Mouse (Mus musculus) liver, embryonic 12.5 days (tissue): ENCODE results near the gene Lgr4. TPM values are rescaled to one million over a fixed set of nuclear protein-coding genes. Genes with fewer than 3 reads are reported as not detected.
A peak's percentile ranks its signal among the peaks of the same experiment; 100 is the strongest.

Source experiments
- ATAC-seq: fragments of 200-750 bp; cut with Nextera tagmentation; 2 replicates; pipeline ENCODE4 v1.8.0; 2017; ENCODE audit warnings: moderate number of reproducible peaks, mild to moderate bottlenecking, moderate library complexity
- H3K27ac ChIP-seq: fragments of 300-500 bp; sonication (generic); 2 replicates; pipeline ENCODE4 v1.5.1; 2016; ENCODE audit warnings: mild to moderate bottlenecking
- H3K27me3 ChIP-seq: fragments of 300-500 bp; sonication (generic); replicated peaks from 2 replicates; pipeline ENCODE4 v1.6.1; 2016; ENCODE audit warnings: mild to moderate bottlenecking, moderate library complexity
- H3K36me3 ChIP-seq: fragments of 300-500 bp; sonication (generic); 2 replicates; pipeline ENCODE4 v1.6.1; 2016; ENCODE audit warnings: mild to moderate bottlenecking, moderate library complexity
- H3K4me1 ChIP-seq: fragments of 300-500 bp; sonication (generic); 2 replicates; pipeline ENCODE4 v1.6.1; 2016
- H3K4me2 ChIP-seq: fragments of 300-500 bp; sonication (generic); 2 replicates; pipeline ENCODE4 v1.6.1; 2016; ENCODE audit warnings: mild to moderate bottlenecking, moderate library complexity
- H3K4me3 ChIP-seq: fragments of 300-500 bp; sonication (generic); 2 replicates; pipeline ENCODE4 v1.5.1; 2016; ENCODE audit warnings: mild to moderate bottlenecking, moderate library complexity
- H3K9ac ChIP-seq: fragments of 300-500 bp; sonication (generic); 2 replicates; pipeline ENCODE4 v1.6.1; 2016; ENCODE audit warnings: mild to moderate bottlenecking, moderate library complexity
- H3K9me3 ChIP-seq: fragments of 300-500 bp; sonication (generic); replicated peaks from 2 replicates; pipeline ENCODE4 v1.6.1; 2016; ENCODE audit warnings: mild to moderate bottlenecking, moderate library complexity
- WGBS: fragments of 180-500 bp; shearing (Covaris S2); methylation state at CpG from one replicate; pipeline ENCODE4 v1.1.7; 2016; ENCODE audit not compliant: insufficient replicate concordance; 5-methylcytosine and 5-hydroxymethylcytosine counted together
- polyA plus RNA-seq: library from polyadenylated mRNA; unstranded; fragments of >200 nt; fragmentation: Nextera tagmentation; extraction: Ambion mirVana; gene quantifications from 2 replicates; pipeline ENCODE4 v1.2.1, GENCODE M21; 2016

The Lgr4 gene
- polyA plus RNA-seq, 1 experiment from 2014 or later, result 6.0 TPM

- H3K36me3 ChIP-seq, result peaks cover 8% of the 10 kb centered on the region
- no peak overlapping the region for H3K27ac ChIP-seq
- no peaks in the 10 kb centered on the region for H3K27me3 ChIP-seq
- no peak for ATAC-seq
- no peak overlapping the region for H3K4me2 ChIP-seq
- H3K9ac ChIP-seq, result no peak overlapping the region
- peaks cover 42% of the 10 kb centered on the region for H3K4me1 ChIP-seq
- H3K9me3 ChIP-seq, result no peaks in the 10 kb centered on the region
- WGBS, result 82% methylated on average over 3 of the region's 3 CpGs
- H3K4me3 ChIP-seq, result no peak overlapping the region
These were observed 5.6 kb downstream of the Lgr4 start for GRCm38 (mm10) chr2:109923031-109923430.

- ATAC-seq, result no peak
- H3K9me3 ChIP-seq, result no peaks in the 10 kb centered on the region
- H3K4me2 ChIP-seq, result no peak overlapping the region
- H3K9ac ChIP-seq, result no peak overlapping the region
- H3K36me3 ChIP-seq, result peaks cover 8% of the 10 kb centered on the region
- H3K27me3 ChIP-seq, result no peaks in the 10 kb centered on the region
- H3K27ac ChIP-seq, result no peak overlapping the region
- H3K4me3 ChIP-seq, result no peak overlapping the region
- H3K4me1 ChIP-seq, result peaks cover 40% of the 10 kb centered on the region
- 93% methylated on average over 3 of the region's 3 CpGs for WGBS
These were observed 6.5 kb downstream of the Lgr4 start for GRCm38 (mm10) chr2:109923945-109924344.

- no peaks in the 10 kb centered on the region for H3K27me3 ChIP-seq
- H3K4me2 ChIP-seq, result no peak overlapping the region
- no peak overlapping the region for H3K9ac ChIP-seq
- no peak overlapping the region for H3K27ac ChIP-seq
- peaks cover 8% of the 10 kb centered on the region for H3K36me3 ChIP-seq
- no peaks in the 10 kb centered on the region for H3K9me3 ChIP-seq
- peaks cover 25% of the 10 kb centered on the region for H3K4me1 ChIP-seq
- WGBS, result 85% methylated on average over 4 of the region's 4 CpGs
- no peak overlapping the region for H3K4me3 ChIP-seq
- no peak for ATAC-seq
These were observed 9.5 kb downstream of the Lgr4 start for GRCm38 (mm10) chr2:109926984-109927383.

- Histone ChIP-seq H3K27ac (no peak overlapping the region), H3K9me3 (no peaks in the 10 kb centered on the region), H3K36me3 (peaks cover 8% of the 10 kb centered on the region), H3K9ac (no peak overlapping the region), H3K4me2 (no peak overlapping the region), H3K4me1 (peaks cover 29% of the 10 kb centered on the region), H3K27me3 (no peaks in the 10 kb centered on the region), H3K4me3 (no peak overlapping the region)
- 79% methylated on average over 7 of the region's 7 CpGs for WGBS
- ATAC-seq, result no peak
These were observed 10.0 kb downstream of the Lgr4 start for GRCm38 (mm10) chr2:109927446-109927845.

GRCm38 (mm10) chr2:109927876-109928275 lies 10.4 kb downstream of the Lgr4 start:
- H3K27me3 ChIP-seq, result no peaks in the 10 kb centered on the region
- H3K4me1 ChIP-seq, result peaks cover 29% of the 10 kb centered on the region
- no peak overlapping the region for H3K4me3 ChIP-seq
- H3K9ac ChIP-seq, result no peak overlapping the region
- no peak overlapping the region for H3K27ac ChIP-seq
- no peak for ATAC-seq
- H3K36me3 ChIP-seq, result peaks cover 8% of the 10 kb centered on the region
- H3K9me3 ChIP-seq, result no peaks in the 10 kb centered on the region
- H3K4me2 ChIP-seq, result no peak overlapping the region

- Histone ChIP-seq H3K9me3 (no peaks in the 10 kb centered on the region), H3K36me3 (peaks cover 8% of the 10 kb centered on the region), H3K4me3 (no peak overlapping the region), H3K4me2 (no peak overlapping the region), H3K27ac (no peak overlapping the region), H3K4me1 (peaks cover 37% of the 10 kb centered on the region), H3K9ac (no peak overlapping the region), H3K27me3 (no peaks in the 10 kb centered on the region)
- no peak for ATAC-seq
- WGBS, result 78% methylated on average over 4 of the region's 4 CpGs
These were observed 11.3 kb downstream of the Lgr4 start for GRCm38 (mm10) chr2:109928791-109929190.

- Histone ChIP-seq H3K9ac (no peak overlapping the region), H3K36me3 (peaks cover 8% of the 10 kb centered on the region), H3K4me1 (peaks cover 41% of the 10 kb centered on the region), H3K27me3 (no peaks in the 10 kb centered on the region), H3K27ac (no peak overlapping the region), H3K4me3 (no peak overlapping the region), H3K4me2 (peak overlapping the region; percentile 20), H3K9me3 (no peaks in the 10 kb centered on the region)
- ATAC-seq, result peak; percentile 73
- WGBS, result 14% methylated on average over 3 of the region's 3 CpGs
These were observed 11.8 kb downstream of the Lgr4 start for GRCm38 (mm10) chr2:109929256-109929655.

GRCm38 (mm10) chr2:109930366-109930765 lies 12.9 kb downstream of the Lgr4 start:
- no peak for ATAC-seq
- Histone ChIP-seq H3K4me2 (no peak overlapping the region), H3K4me1 (peaks cover 50% of the 10 kb centered on the region), H3K9ac (no peak overlapping the region), H3K27ac (no peak overlapping the region), H3K9me3 (no peaks in the 10 kb centered on the region), H3K27me3 (no peaks in the 10 kb centered on the region), H3K4me3 (no peak overlapping the region), H3K36me3 (peaks cover 8% of the 10 kb centered on the region)
- 82% methylated on average over 5 of the region's 5 CpGs for WGBS

- Histone ChIP-seq H3K27me3 (no peaks in the 10 kb centered on the region), H3K27ac (no peak overlapping the region), H3K4me2 (no peak overlapping the region), H3K4me1 (peaks cover 51% of the 10 kb centered on the region), H3K9me3 (no peaks in the 10 kb centered on the region), H3K36me3 (peaks cover 5% of the 10 kb centered on the region), H3K4me3 (no peak overlapping the region), H3K9ac (no peak overlapping the region)
- no peak for ATAC-seq
- WGBS, result 83% methylated on average over 4 of the region's 4 CpGs
These were observed 13.3 kb downstream of the Lgr4 start for GRCm38 (mm10) chr2:109930771-109931170.

- no peaks in the 10 kb centered on the region for H3K36me3 ChIP-seq
- H3K9me3 ChIP-seq, result no peaks in the 10 kb centered on the region
- H3K4me1 ChIP-seq, result peaks cover 53% of the 10 kb centered on the region
- 44% methylated on average over 13 of the region's 13 CpGs for WGBS
- peak overlapping the region; percentile 14; the same call in 1 of the 2 replicates for H3K4me3 ChIP-seq
- no peaks in the 10 kb centered on the region for H3K27me3 ChIP-seq
- H3K4me2 ChIP-seq, result peak overlapping the region; percentile 44
- peak; percentile 9; the same call in 1 of the 2 replicates for ATAC-seq
- H3K27ac ChIP-seq, result peak overlapping the region; percentile 51
- 0 out of 2 replicates have a peak overlapping the region, but pooled peaks have one; percentile 22 for H3K9ac ChIP-seq
These were observed 14.7 kb downstream of the Lgr4 start for GRCm38 (mm10) chr2:109931978-109932780.

- no peaks in the 10 kb centered on the region for H3K27me3 ChIP-seq
- peaks cover 53% of the 10 kb centered on the region for H3K4me1 ChIP-seq
- H3K4me2 ChIP-seq, result peak overlapping the region; percentile 44; the same call in 1 of the 2 replicates
- no peaks in the 10 kb centered on the region for H3K36me3 ChIP-seq
- H3K27ac ChIP-seq, result 0 out of 2 replicates have a peak overlapping the region, but pooled peaks have one; percentile 10
- WGBS, result 86% methylated on average over 3 of the region's 3 CpGs
- H3K4me3 ChIP-seq, result no peak overlapping the region
- no peak overlapping the region for H3K9ac ChIP-seq
- no peak for ATAC-seq
- H3K9me3 ChIP-seq, result no peaks in the 10 kb centered on the region
These were observed 15.7 kb downstream of the Lgr4 start for GRCm38 (mm10) chr2:109933151-109933550.

GRCm38 (mm10) chr2:109934086-109934485 lies 16.6 kb downstream of the Lgr4 start:
- Histone ChIP-seq H3K27me3 (no peaks in the 10 kb centered on the region), H3K9ac (no peak overlapping the region), H3K9me3 (no peaks in the 10 kb centered on the region), H3K4me1 (peaks cover 45% of the 10 kb centered on the region), H3K4me3 (no peak overlapping the region), H3K36me3 (no peaks in the 10 kb centered on the region), H3K27ac (no peak overlapping the region), H3K4me2 (no peak overlapping the region)
- ATAC-seq, result no peak
- WGBS, result 69% methylated on average over 4 of the region's 4 CpGs
